Mouse (Mus musculus): ENCODE measurements around the gene Susd1. TPM values are rescaled to one million over a fixed set of nuclear protein-coding genes. Genes with fewer than 3 reads are reported as not detected.

Gene Susd1
- polyA plus RNA-seq, 1 experiment: 9.7 TPM

GRCm38 (mm10) chr4:59374271-59374938, 64.0 kb downstream of the Susd1 start:
- TF ChIP-seq POLR2A (IDR thresholded peaks at IDR 0.05; ENCODE audit: insufficient read depth, low read length) (no peak), EP300 (IDR thresholded peaks at IDR 0.05; ENCODE audit: insufficient read depth, low read depth, low read length) (no peak), CTCF (IDR thresholded peaks at IDR 0.05; ENCODE audit: low read depth, low read length) (no peak)
- H3K27me3 ChIP-seq (ENCODE audit: control insufficient read depth, insufficient read depth, low read length, poor library complexity, severe bottlenecking): no peaks in the 10 kb centered on the region
- H3K9me3 ChIP-seq (replicated peaks; ENCODE audit: control insufficient read depth, insufficient read depth, low read length, poor library complexity, severe bottlenecking): no peaks in the 10 kb centered on the region
- no peaks in the 10 kb centered on the region for H3K36me3 ChIP-seq (ENCODE audit: control insufficient read depth, insufficient read depth, low read length, poor library complexity, severe bottlenecking)
- H3K27ac ChIP-seq (ENCODE audit: insufficient read depth, low read length): no peak overlapping the region
- no peak overlapping the region for H3K4me3 ChIP-seq (ENCODE audit: low read depth, low read length)
- H3K4me1 ChIP-seq (ENCODE audit: control insufficient read depth, insufficient read depth, low read length): no peaks in the 10 kb centered on the region
- H3K9ac ChIP-seq (ENCODE audit: low read depth, poor library complexity, severe bottlenecking): no peak overlapping the region

GRCm38 (mm10) chr4:59372546-59373157, 65.8 kb downstream of the Susd1 start:
- no peaks in the 10 kb centered on the region for H3K27me3 ChIP-seq (ENCODE audit: control insufficient read depth, insufficient read depth, low read length, poor library complexity, severe bottlenecking)
- no peak overlapping the region for H3K9ac ChIP-seq (ENCODE audit: low read depth, poor library complexity, severe bottlenecking)
- H3K36me3 ChIP-seq (ENCODE audit: control insufficient read depth, insufficient read depth, low read length, poor library complexity, severe bottlenecking): no peaks in the 10 kb centered on the region
- TF ChIP-seq EP300 (IDR thresholded peaks at IDR 0.05; ENCODE audit: insufficient read depth, low read depth, low read length): no peak
- TF ChIP-seq CTCF (IDR thresholded peaks at IDR 0.05; ENCODE audit: low read depth, low read length): no peak
- TF ChIP-seq POLR2A (IDR thresholded peaks at IDR 0.05; ENCODE audit: insufficient read depth, low read length): no peak
- no peaks in the 10 kb centered on the region for H3K9me3 ChIP-seq (replicated peaks; ENCODE audit: control insufficient read depth, insufficient read depth, low read length, poor library complexity, severe bottlenecking)
- no peak overlapping the region for H3K27ac ChIP-seq (ENCODE audit: insufficient read depth, low read length)
- no peak overlapping the region for H3K4me3 ChIP-seq (ENCODE audit: low read depth, low read length)
- H3K4me1 ChIP-seq (ENCODE audit: control insufficient read depth, insufficient read depth, low read length): no peaks in the 10 kb centered on the region

- H3K9me3 ChIP-seq (replicated peaks; ENCODE audit: control insufficient read depth, insufficient read depth, low read length, poor library complexity, severe bottlenecking): no peaks in the 10 kb centered on the region
- no peak overlapping the region for H3K9ac ChIP-seq (ENCODE audit: low read depth, poor library complexity, severe bottlenecking)
- H3K27me3 ChIP-seq (ENCODE audit: control insufficient read depth, insufficient read depth, low read length, poor library complexity, severe bottlenecking): no peaks in the 10 kb centered on the region
- TF ChIP-seq POLR2A (IDR thresholded peaks at IDR 0.05; ENCODE audit: insufficient read depth, low read length): no peak
- no peak overlapping the region for H3K27ac ChIP-seq (ENCODE audit: insufficient read depth, low read length)
- H3K4me1 ChIP-seq (ENCODE audit: control insufficient read depth, insufficient read depth, low read length): no peaks in the 10 kb centered on the region
- no peaks in the 10 kb centered on the region for H3K36me3 ChIP-seq (ENCODE audit: control insufficient read depth, insufficient read depth, low read length, poor library complexity, severe bottlenecking)
- no peak overlapping the region for H3K4me3 ChIP-seq (ENCODE audit: low read depth, low read length)
These were observed 66.5 kb downstream of the Susd1 start for GRCm38 (mm10) chr4:59371910-59372309.

GRCm38 (mm10) chr4:59369941-59370340, 68.5 kb downstream of the Susd1 start:
- Histone ChIP-seq H3K27ac (ENCODE audit: insufficient read depth, low read length) (no peak overlapping the region), H3K36me3 (ENCODE audit: control insufficient read depth, insufficient read depth, low read length, poor library complexity, severe bottlenecking) (no peaks in the 10 kb centered on the region), H3K9me3 (replicated peaks; ENCODE audit: control insufficient read depth, insufficient read depth, low read length, poor library complexity, severe bottlenecking) (no peaks in the 10 kb centered on the region), H3K9ac (ENCODE audit: low read depth, poor library complexity, severe bottlenecking) (no peak overlapping the region), H3K4me3 (ENCODE audit: low read depth, low read length) (no peak overlapping the region), H3K4me1 (ENCODE audit: control insufficient read depth, insufficient read depth, low read length) (no peaks in the 10 kb centered on the region), H3K27me3 (ENCODE audit: control insufficient read depth, insufficient read depth, low read length, poor library complexity, severe bottlenecking) (no peaks in the 10 kb centered on the region)
- TF ChIP-seq POLR2A (IDR thresholded peaks at IDR 0.05; ENCODE audit: insufficient read depth, low read length) (no peak), CTCF (IDR thresholded peaks at IDR 0.05; ENCODE audit: low read depth, low read length) (no peak), EP300 (IDR thresholded peaks at IDR 0.05; ENCODE audit: insufficient read depth, low read depth, low read length) (no peak)

- no peak overlapping the region for H3K9ac ChIP-seq (ENCODE audit: low read depth, poor library complexity, severe bottlenecking)
- H3K4me1 ChIP-seq (ENCODE audit: control insufficient read depth, insufficient read depth, low read length): no peaks in the 10 kb centered on the region
- H3K27ac ChIP-seq (ENCODE audit: insufficient read depth, low read length): no peak overlapping the region
- no peak overlapping the region for H3K4me3 ChIP-seq (ENCODE audit: low read depth, low read length)
- TF ChIP-seq EP300 (IDR thresholded peaks at IDR 0.05; ENCODE audit: insufficient read depth, low read depth, low read length) (no peak), POLR2A (IDR thresholded peaks at IDR 0.05; ENCODE audit: insufficient read depth, low read length) (no peak), CTCF (IDR thresholded peaks at IDR 0.05; ENCODE audit: low read depth, low read length) (no peak)
- H3K27me3 ChIP-seq (ENCODE audit: control insufficient read depth, insufficient read depth, low read length, poor library complexity, severe bottlenecking): no peaks in the 10 kb centered on the region
- no peaks in the 10 kb centered on the region for H3K9me3 ChIP-seq (replicated peaks; ENCODE audit: control insufficient read depth, insufficient read depth, low read length, poor library complexity, severe bottlenecking)
- H3K36me3 ChIP-seq (ENCODE audit: control insufficient read depth, insufficient read depth, low read length, poor library complexity, severe bottlenecking): no peaks in the 10 kb centered on the region
These were observed 70.3 kb downstream of the Susd1 start for GRCm38 (mm10) chr4:59368118-59368517.

- no peaks in the 10 kb centered on the region for H3K36me3 ChIP-seq (ENCODE audit: control insufficient read depth, insufficient read depth, low read length, poor library complexity, severe bottlenecking)
- no peaks in the 10 kb centered on the region for H3K27me3 ChIP-seq (ENCODE audit: control insufficient read depth, insufficient read depth, low read length, poor library complexity, severe bottlenecking)
- TF ChIP-seq EP300 (IDR thresholded peaks at IDR 0.05; ENCODE audit: insufficient read depth, low read depth, low read length) (no peak), POLR2A (IDR thresholded peaks at IDR 0.05; ENCODE audit: insufficient read depth, low read length) (no peak), CTCF (IDR thresholded peaks at IDR 0.05; ENCODE audit: low read depth, low read length) (no peak)
- H3K9me3 ChIP-seq (replicated peaks; ENCODE audit: control insufficient read depth, insufficient read depth, low read length, poor library complexity, severe bottlenecking): no peaks in the 10 kb centered on the region
- H3K4me3 ChIP-seq (ENCODE audit: low read depth, low read length): no peak overlapping the region
- no peak overlapping the region for H3K9ac ChIP-seq (ENCODE audit: low read depth, poor library complexity, severe bottlenecking)
- no peaks in the 10 kb centered on the region for H3K4me1 ChIP-seq (ENCODE audit: control insufficient read depth, insufficient read depth, low read length)
- no peak overlapping the region for H3K27ac ChIP-seq (ENCODE audit: insufficient read depth, low read length)
These were observed 72.2 kb downstream of the Susd1 start for GRCm38 (mm10) chr4:59366206-59366605.
